Mouse (Mus musculus) 3134 (cell line): ENCODE results near the gene Clic1.

Source experiments
- DNase-seq: peaks from one replicate; pipeline ENCODE4 v3.0.0-alpha.2; 2011; ENCODE audit warnings: low spot score; ENCODE audit not compliant: insufficient read length; ENCODE audit errors: extremely low read depth

The Clic1 gene

GRCm38 (mm10) chr17:35061299-35061698 lies 11.5 kb downstream of the Clic1 start:
- DNase-seq = no peak

- no peak for DNase-seq
These were observed 13.7 kb downstream of the Clic1 start for GRCm38 (mm10) chr17:35063466-35063865.

- no peak for DNase-seq
These were observed 14.7 kb downstream of the Clic1 start for GRCm38 (mm10) chr17:35064378-35064877.

- DNase-seq = no peak
These were observed 15.5 kb downstream of the Clic1 start, which contains the start of gene Ly6g6c for GRCm38 (mm10) chr17:35064951-35065947. Gene Ly6g6c (plus strand): TSS chr17:35065388.

GRCm38 (mm10) chr17:35066084-35066483 lies 16.3 kb downstream of the Clic1 start, which contains the start of gene Mpig6b:
Gene Mpig6b (minus strand): TSS chr17:35066184.
- DNase-seq = no peak

- DNase-seq = no peak
These were observed 18.6 kb downstream of the Clic1 start for GRCm38 (mm10) chr17:35068213-35068914.

- no peak for DNase-seq
These were observed 20.9 kb downstream of the Clic1 start for GRCm38 (mm10) chr17:35070556-35071229.

GRCm38 (mm10) chr17:35071454-35071853 lies 21.7 kb downstream of the Clic1 start:
- DNase-seq = no peak

GRCm38 (mm10) chr17:35074097-35074496 lies 24.3 kb downstream of the Clic1 start:
- DNase-seq = no peak

GRCm38 (mm10) chr17:35076507-35077176 lies 26.9 kb downstream of the Clic1 start, which contains the start of gene Ly6g6e:
Gene Ly6g6e (plus strand): TSS chr17:35076902.
- no peak for DNase-seq

- no peak for DNase-seq
These were observed 27.5 kb downstream of the Clic1 start for GRCm38 (mm10) chr17:35077285-35077684.

- DNase-seq = no peak
These were observed 28.0 kb downstream of the Clic1 start, which contains the start of gene Ly6g6d for GRCm38 (mm10) chr17:35077786-35078233. Gene Ly6g6d (minus strand): TSS chr17:35078065.

- DNase-seq = no peak
These were observed 30.0 kb downstream of the Clic1 start for GRCm38 (mm10) chr17:35079778-35080177.

- DNase-seq = no peak
These were observed 30.5 kb downstream of the Clic1 start for GRCm38 (mm10) chr17:35080248-35080647.

- DNase-seq = no peak
These were observed 30.9 kb downstream of the Clic1 start for GRCm38 (mm10) chr17:35080710-35081109.

GRCm38 (mm10) chr17:35082841-35083576 lies 33.2 kb downstream of the Clic1 start:
- DNase-seq = no peak

GRCm38 (mm10) chr17:35083929-35084497 lies 34.2 kb downstream of the Clic1 start:
- DNase-seq = no peak

- DNase-seq = no peak
These were observed 35.6 kb downstream of the Clic1 start, which contains the start of gene Ly6g6f for GRCm38 (mm10) chr17:35085208-35085865. Gene Ly6g6f (minus strand): TSS chr17:35085610.
